Mouse (Mus musculus) MEL (cell line): Measurements from ENCODE around the gene Olfr643. TPM values are rescaled to one million over a fixed set of nuclear protein-coding genes. Genes with fewer than 3 reads are reported as not detected.

Experiments
- DNase-seq: peaks from one replicate; pipeline ENCODE4 v3.0.0; 2011; ENCODE audit warnings: low read depth, low spot score
- H3K27ac ChIP-seq: 2 replicates; pipeline ENCODE4 v1.5.1; 2012; ENCODE audit warnings: low read depth, mild to moderate bottlenecking, control low read depth, low read length, moderate library complexity; ENCODE audit not compliant: control insufficient read depth
- H3K27me3 ChIP-seq, 2 experiments: fragments of 150-350 bp in 1 of 2; sonication (generic) in 1 of 2; 2 replicates each; pipeline ENCODE4 v1.6.1; 2012; ENCODE audit warnings: low read length in 2 of 2, mild to moderate bottlenecking in 2 of 2, improper control_type of control experiment in 1 of 2, moderate library complexity in 1 of 2; ENCODE audit not compliant: insufficient read depth in 2 of 2, control insufficient read depth in 1 of 2
- H3K36me3 ChIP-seq, 2 experiments: 2 replicates each; pipeline ENCODE4 v1.6.1; 2012 to 2014; ENCODE audit warnings: low read length in 2 of 2, improper control_type of control experiment in 1 of 2, inconsistent platforms in 1 of 2, mild to moderate bottlenecking in 1 of 2; ENCODE audit not compliant: insufficient read depth in 2 of 2, control insufficient read depth in 1 of 2
- H3K4me1 ChIP-seq, 2 experiments: fragments of 150-350 bp in 1 of 2; sonication (generic) in 1 of 2; 2 replicates each; pipeline ENCODE4 v1.6.1; 2012; ENCODE audit warnings: low read length in 2 of 2, improper control_type of control experiment in 1 of 2, mild to moderate bottlenecking in 1 of 2; ENCODE audit not compliant: insufficient read depth in 2 of 2, control insufficient read depth in 1 of 2
- H3K4me3 ChIP-seq, 2 experiments: fragments of 150-350 bp in 1 of 2; sonication (generic) in 1 of 2; 2 replicates each; pipeline ENCODE4 v1.5.1; 2012; ENCODE audit warnings: low read depth in 2 of 2, low read length in 2 of 2, mild to moderate bottlenecking in 2 of 2, moderate library complexity in 2 of 2, control low read depth in 1 of 2, improper control_type of control experiment in 1 of 2; ENCODE audit not compliant: control insufficient read depth in 1 of 2, insufficient read depth in 1 of 2
- H3K79me2 ChIP-seq: 2 replicates; pipeline ENCODE4 v1.6.1; 2012; ENCODE audit warnings: mild to moderate bottlenecking, low read length, moderate library complexity; ENCODE audit not compliant: control insufficient read depth, poor library complexity, insufficient read depth
- H3K9ac ChIP-seq: 2 replicates; pipeline ENCODE4 v1.6.1; 2012; ENCODE audit warnings: low read depth, mild to moderate bottlenecking, control low read depth, low read length, moderate library complexity; ENCODE audit not compliant: control insufficient read depth, poor library complexity, severe bottlenecking
- H3K9me3 ChIP-seq: fragments of 150-350 bp; sonication (generic); replicated peaks from 2 replicates; pipeline ENCODE4 v1.6.1; 2012; ENCODE audit warnings: mild to moderate bottlenecking, low read length, improper control_type of control experiment, moderate library complexity; ENCODE audit not compliant: insufficient read depth
- BHLHE40 ChIP-seq: IDR thresholded peaks from 2 replicates; pipeline ENCODE4 v1.6.1; 2012; ENCODE audit warnings: low read depth, mild to moderate bottlenecking, inconsistent platforms, low read length, improper control_type of control experiment, borderline replicate concordance
- CHD1 ChIP-seq: IDR thresholded peaks from 2 replicates; pipeline ENCODE4 v1.6.1; 2012; ENCODE audit warnings: low read depth, mild to moderate bottlenecking, inconsistent platforms, low read length, improper control_type of control experiment
- CHD2 ChIP-seq: IDR thresholded peaks from 2 replicates; pipeline ENCODE4 v1.6.1; 2011; ENCODE audit warnings: low read length, improper control_type of control experiment
- E2F4 ChIP-seq: IDR thresholded peaks from 2 replicates; pipeline ENCODE4 v1.6.1; 2011; ENCODE audit warnings: low read depth, low read length, improper control_type of control experiment, borderline replicate concordance
- ELF1 ChIP-seq: IDR thresholded peaks from 2 replicates; pipeline ENCODE4 v1.6.1; 2014; ENCODE audit warnings: low read depth, mild to moderate bottlenecking, inconsistent platforms, low read length, improper control_type of control experiment, moderate library complexity
- EP300 ChIP-seq, 2 experiments: IDR thresholded peaks; 2 replicates each; pipeline ENCODE4 v1.6.1; 2011; ENCODE audit warnings: improper control_type of control experiment in 2 of 2, low read length in 2 of 2, low read depth in 1 of 2, mild to moderate bottlenecking in 1 of 2
- ETS1 ChIP-seq: IDR thresholded peaks from 2 replicates; pipeline ENCODE4 v1.6.1; 2012; ENCODE audit warnings: low read depth, mild to moderate bottlenecking, inconsistent platforms, low read length, improper control_type of control experiment, moderate library complexity
- GABPA ChIP-seq: IDR thresholded peaks from 2 replicates; pipeline ENCODE4 v1.6.1; 2012; ENCODE audit warnings: low read depth, mild to moderate bottlenecking, inconsistent platforms, low read length, improper control_type of control experiment, moderate library complexity
- GATA1 ChIP-seq: IDR thresholded peaks from 2 replicates; pipeline ENCODE4 v1.6.1; 2011; ENCODE audit warnings: low read depth, low read length, improper control_type of control experiment
- HCFC1 ChIP-seq: IDR thresholded peaks from 2 replicates; pipeline ENCODE4 v1.6.1; 2012; ENCODE audit warnings: low read depth, mild to moderate bottlenecking, inconsistent platforms, low read length, improper control_type of control experiment, moderate library complexity
- JUND ChIP-seq: IDR thresholded peaks from 2 replicates; pipeline ENCODE4 v1.6.1; 2011; ENCODE audit warnings: low read depth, mild to moderate bottlenecking, improper control_type of control experiment, low read length
- KAT2A ChIP-seq: conservative IDR thresholded peaks from 2 replicates; pipeline ENCODE4 v1.6.1; 2012; ENCODE audit warnings: low read depth, low read length, improper control_type of control experiment, inconsistent platforms
- MAX ChIP-seq: IDR thresholded peaks from 2 replicates; pipeline ENCODE4 v1.6.1; 2011; ENCODE audit warnings: low read length, improper control_type of control experiment
- MAZ ChIP-seq: IDR thresholded peaks from 2 replicates; pipeline ENCODE4 v1.6.1; 2012; ENCODE audit warnings: low read depth, mild to moderate bottlenecking, inconsistent platforms, low read length, improper control_type of control experiment
- MXI1 ChIP-seq: IDR thresholded peaks from 2 replicates; pipeline ENCODE4 v1.6.1; 2011; ENCODE audit warnings: mild to moderate bottlenecking, low read depth, low read length, improper control_type of control experiment
- MYC ChIP-seq: IDR thresholded peaks from 2 replicates; pipeline ENCODE4 v1.6.1; 2011; ENCODE audit warnings: low read depth, mild to moderate bottlenecking, low read length, improper control_type of control experiment, moderate library complexity
- NELFE ChIP-seq: IDR thresholded peaks from 2 replicates; pipeline ENCODE4 v1.6.1; 2011; ENCODE audit warnings: low read depth, low read length, improper control_type of control experiment
- NRF1 ChIP-seq: IDR thresholded peaks from 2 replicates; pipeline ENCODE4 v1.6.1; 2014; ENCODE audit warnings: low read depth, mild to moderate bottlenecking, inconsistent platforms, low read length, improper control_type of control experiment, moderate library complexity; ENCODE audit not compliant: poor library complexity, insufficient read depth, severe bottlenecking
- POLR2A ChIP-seq, 2 experiments: IDR thresholded peaks; 2 replicates each; pipeline ENCODE4 v1.6.1; 2011 to 2012; ENCODE audit warnings: low read length in 2 of 2, mild to moderate bottlenecking in 2 of 2, control low read depth in 1 of 2, improper control_type of control experiment in 1 of 2, low read depth in 1 of 2, moderate library complexity in 1 of 2; ENCODE audit not compliant: control insufficient read depth in 1 of 2, insufficient read depth in 1 of 2, poor library complexity in 1 of 2
- POLR2AphosphoS2 ChIP-seq: IDR thresholded peaks from 2 replicates; pipeline ENCODE4 v1.6.1; 2011; ENCODE audit warnings: low read length, improper control_type of control experiment
- POLR2AphosphoS5 ChIP-seq: IDR thresholded peaks from 2 replicates; pipeline ENCODE4 v1.6.1; 2012; ENCODE audit warnings: low read depth, borderline replicate concordance, mild to moderate bottlenecking, inconsistent platforms, low read length, moderate library complexity, mixed read lengths
- SIN3A ChIP-seq: IDR thresholded peaks from 2 replicates; pipeline ENCODE4 v1.6.1; 2012; ENCODE audit warnings: low read length, improper control_type of control experiment, inconsistent platforms
- SMC3 ChIP-seq: IDR thresholded peaks from 2 replicates; pipeline ENCODE4 v1.6.1; 2011; ENCODE audit warnings: low read depth, low read length, improper control_type of control experiment
- TAL1 ChIP-seq: IDR thresholded peaks from 2 replicates; pipeline ENCODE4 v1.6.1; 2012; ENCODE audit warnings: mild to moderate bottlenecking, inconsistent platforms, low read length, moderate library complexity, mixed read lengths
- UBTF ChIP-seq: IDR thresholded peaks from 2 replicates; pipeline ENCODE4 v1.6.1; 2012; ENCODE audit warnings: low read depth, mild to moderate bottlenecking, inconsistent platforms, low read length, improper control_type of control experiment, moderate library complexity, borderline replicate concordance; ENCODE audit not compliant: insufficient read depth
- USF1 ChIP-seq: IDR thresholded peaks from 2 replicates; pipeline ENCODE4 v1.6.1; 2014; ENCODE audit warnings: low read depth, mild to moderate bottlenecking, inconsistent platforms, low read length, improper control_type of control experiment, moderate library complexity
- USF2 ChIP-seq, 2 experiments: IDR thresholded peaks; 2 replicates each; pipeline ENCODE4 v1.6.1; 2011 to 2012; ENCODE audit warnings: improper control_type of control experiment in 2 of 2, low read length in 2 of 2, borderline replicate concordance in 1 of 2, inconsistent platforms in 1 of 2, low read depth in 1 of 2, mild to moderate bottlenecking in 1 of 2; ENCODE audit not compliant: insufficient read depth in 1 of 2
- ZMIZ1 ChIP-seq: IDR thresholded peaks from 2 replicates; pipeline ENCODE4 v1.6.1; 2012; ENCODE audit warnings: low read depth, mild to moderate bottlenecking, inconsistent platforms, low read length, improper control_type of control experiment, moderate library complexity
- polyA plus RNA-seq, 2 experiments: library from polyadenylated mRNA; stranded (reverse) in 1 of 2; unstranded in 1 of 2; fragments of >175 nt in 1 of 2; fragments of >200 nt in 1 of 2; gene quantifications; 2 replicates each; pipeline versions ENCODE4 v1.2.1 to v1.2.4; 2012; ENCODE audit warnings: low replicate concordance in 2 of 2, low read depth in 1 of 2; ENCODE audit not compliant: insufficient read length in 2 of 2, insufficient read depth in 1 of 2, missing spikeins in 1 of 2
- total RNA-seq: library from RNA; depleted of rRNA; stranded (reverse); fragments of 300-350 nt; gene quantifications from 2 replicates; pipeline ENCODE4 v1.2.3, GENCODE M21; 2012

Olfr643 gene
- total and polyA plus RNA-seq, 3 experiments: not detected

DNA sequence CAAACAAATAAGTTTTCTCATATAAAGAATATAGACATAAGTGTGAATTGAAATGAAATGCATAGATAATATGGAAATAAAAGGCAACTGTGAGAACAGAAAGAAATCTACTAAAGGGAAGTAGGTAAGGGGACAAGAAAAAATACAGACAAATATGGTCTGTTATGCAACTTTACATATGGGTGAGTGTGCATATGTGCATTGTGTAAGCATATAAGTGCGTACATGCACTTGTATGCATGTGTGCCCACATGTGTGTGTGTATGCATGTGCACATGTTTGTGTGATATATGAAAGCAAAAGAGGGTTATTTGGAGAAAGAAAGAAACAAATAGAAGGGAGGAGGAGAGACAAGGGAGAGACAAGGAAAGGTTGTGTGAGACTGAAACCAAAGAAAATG, 118.3 kb downstream of the Olfr643 start:
- H3K79me2 ChIP-seq: no peaks in the 10 kb centered on the region
- TF ChIP-seq CHD1 (no peak), KAT2A (no peak), USF1 (no peak), MXI1 (no peak), HCFC1 (no peak), SIN3A (no peak), UBTF (no peak), POLR2AphosphoS2 (no peak), GATA1 (no peak), TAL1 (no peak), JUND (no peak)

GRCm38 (mm10) chr7:104017203-104017602, 120.0 kb downstream of the Olfr643 start, which contains the start of gene Olfr639:
TSS of gene Olfr639 (minus strand) at chr7:104017303.
- no peaks in the 10 kb centered on the region for H3K27me3 ChIP-seq
- no peak for TF ChIP-seq POLR2AphosphoS5
- no peak for TF ChIP-seq TAL1
- TF ChIP-seq HCFC1: no peak
- TF ChIP-seq SMC3: no peak
- no peak for TF ChIP-seq SIN3A
- no peak for TF ChIP-seq POLR2AphosphoS2
- no peak for TF ChIP-seq UBTF
- TF ChIP-seq USF2 (IDR thresholded peaks at IDR 0.05; ENCODE audit: borderline replicate concordance in 1 of 2, insufficient read depth in 1 of 2, low read depth in 1 of 2, low read length in 2 of 2): no peak
- TF ChIP-seq CHD2: no peak

More for the DNA sequence above, 118.3 kb downstream of the Olfr643 start:
- Histone ChIP-seq H3K4me3 (no peak overlapping the region), H3K27me3 (no peaks in the 10 kb centered on the region), H3K9ac (no peak overlapping the region), H3K9me3 (no peaks in the 10 kb centered on the region), H3K27ac (no peak overlapping the region), H3K4me1 (no peaks in the 10 kb centered on the region), H3K36me3 (no peaks in the 10 kb centered on the region)
- DNase-seq: no peak

GRCm38 (mm10) chr7:103999124-103999523, 138.1 kb downstream of the Olfr643 start:
- no peaks in the 10 kb centered on the region for H3K36me3 ChIP-seq
- no peaks in the 10 kb centered on the region for H3K9me3 ChIP-seq
- no peaks in the 10 kb centered on the region for H3K27me3 ChIP-seq
- H3K9ac ChIP-seq: no peak overlapping the region
- no peak for DNase-seq
- H3K27ac ChIP-seq: no peak overlapping the region
- TF ChIP-seq POLR2A (IDR thresholded peaks at IDR 0.05; ENCODE audit: control insufficient read depth in 1 of 2, insufficient read depth in 1 of 2, low read depth in 1 of 2, low read length in 2 of 2, poor library complexity in 1 of 2) (no peak), EP300 (IDR thresholded peaks at IDR 0.05; ENCODE audit: low read depth in 1 of 2, low read length in 2 of 2) (no peak), BHLHE40 (no peak), ZMIZ1 (no peak), NRF1 (no peak), GABPA (no peak), ELF1 (no peak), NELFE (no peak), E2F4 (no peak), MYC (no peak), UBTF (no peak), ETS1 (no peak), MAX (no peak), MAZ (no peak)
- no peak overlapping the region for H3K4me3 ChIP-seq
- no peaks in the 10 kb centered on the region for H3K79me2 ChIP-seq
- H3K4me1 ChIP-seq: no peaks in the 10 kb centered on the region

More at GRCm38 (mm10) chr7:104017203-104017602, 120.0 kb downstream of the Olfr643 start, which contains the start of gene Olfr639:
- H3K9me3 ChIP-seq: no peaks in the 10 kb centered on the region
- no peak within 1 kb of the TSS for H3K9ac ChIP-seq
- H3K4me3 ChIP-seq: no peak within 1 kb of the TSS
- H3K4me1 ChIP-seq: no peaks in the 10 kb centered on the region
- no peaks in the 10 kb centered on the region for H3K79me2 ChIP-seq
- no peak for DNase-seq
- H3K36me3 ChIP-seq: no peaks in the 10 kb centered on the region
- no peak within 1 kb of the TSS for H3K27ac ChIP-seq
